Mouse (Mus musculus) inflammation-experienced regulatory T-cells, adult 6 months (primary cell): ENCODE measurements around the gene Llgl2. TPM values are rescaled to one million over a fixed set of nuclear protein-coding genes. Genes with fewer than 3 reads are reported as not detected.
"Not testable (repeated sequence)": the region's sequence is repeated elsewhere in the genome, so short reads cannot be mapped to it uniquely, and the experiment has no call there.

Source experiments
- ATAC-seq: one replicate; pipeline ENCODE4 v1.8.0; 2017
- polyA plus RNA-seq, 3 experiments: library from polyadenylated mRNA; unstranded; fragments of 100-300 nt; shearing (Covaris generic); gene quantifications; one replicate each; pipeline ENCODE4 v1.2.1; 2017

Llgl2 gene
- polyA plus RNA-seq, 3 experiments from 2014 or later = 7.0 to 9.7 (median 9.6) TPM

DNA sequence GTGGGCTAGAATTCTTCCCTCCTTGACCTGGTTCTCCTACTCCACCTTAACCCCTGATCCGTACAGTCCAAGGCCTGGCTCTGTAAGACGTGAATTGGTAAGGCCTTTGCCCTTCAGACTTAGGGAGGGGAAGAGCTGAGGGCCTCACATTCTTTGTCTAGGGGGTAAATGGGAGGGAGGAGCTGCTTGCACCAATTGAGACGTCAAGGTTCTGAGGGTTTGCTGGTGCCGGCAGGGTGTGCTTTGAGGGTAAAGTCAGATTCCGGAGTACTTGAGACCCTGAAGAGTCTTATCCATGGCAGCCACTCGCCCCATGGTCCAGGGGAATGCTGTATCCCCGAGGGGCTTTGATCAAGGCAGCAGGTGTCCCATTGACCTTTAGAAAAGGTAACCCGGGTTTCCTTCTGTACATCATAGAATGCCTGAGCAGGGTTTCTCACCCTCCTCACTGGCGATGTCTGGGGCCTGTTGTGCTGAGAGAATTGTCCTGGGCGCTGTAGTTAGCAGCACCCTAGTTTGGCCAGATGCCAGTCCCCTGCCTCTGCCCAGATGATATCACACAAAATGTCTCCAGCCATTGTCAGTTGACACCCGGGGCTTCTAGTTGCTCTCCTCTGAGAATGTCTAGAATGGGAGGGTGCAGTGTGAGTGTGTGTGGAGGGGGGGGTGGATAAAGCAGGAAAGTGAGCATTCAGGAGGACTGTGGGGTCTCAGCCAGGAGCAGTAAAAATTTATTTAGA is 13.0 kb downstream of the Llgl2 start:
- no peak for ATAC-seq

DNA sequence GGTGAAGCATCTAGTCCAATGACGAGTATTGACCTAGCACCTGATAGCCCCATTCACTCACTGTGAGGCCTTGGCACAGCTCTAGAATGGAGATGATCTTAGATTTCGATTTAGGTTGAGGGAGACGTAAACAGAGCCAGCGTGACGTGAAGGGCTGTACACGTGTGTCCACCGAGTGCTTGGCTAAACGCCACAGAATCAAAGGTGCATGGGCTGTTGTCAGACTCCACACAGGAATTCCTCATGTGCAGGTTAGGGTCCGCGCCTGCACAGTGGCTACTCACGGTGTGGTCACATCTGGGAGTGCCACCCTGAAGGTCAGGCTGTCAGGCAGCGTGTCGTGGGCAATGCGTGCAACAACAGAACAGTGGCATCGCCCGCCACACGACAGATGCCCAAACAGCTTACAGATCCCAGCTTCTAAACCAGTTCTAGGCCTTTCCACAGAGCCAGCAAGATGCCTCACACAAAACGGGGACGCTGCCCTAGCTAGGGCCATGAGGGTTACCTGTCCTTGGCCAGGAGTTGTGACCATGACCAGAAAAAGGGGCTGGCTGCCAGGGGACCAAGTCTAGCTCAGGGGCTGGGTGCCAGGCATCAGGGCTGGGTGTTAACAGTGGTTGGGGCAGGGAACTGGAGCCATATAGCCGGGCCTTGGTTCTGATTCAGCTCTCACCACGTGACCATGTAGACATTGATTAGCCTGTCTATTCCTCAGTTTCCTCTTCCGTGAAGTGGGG is 13.9 kb downstream of the Llgl2 start:
- no peak for ATAC-seq

DNA sequence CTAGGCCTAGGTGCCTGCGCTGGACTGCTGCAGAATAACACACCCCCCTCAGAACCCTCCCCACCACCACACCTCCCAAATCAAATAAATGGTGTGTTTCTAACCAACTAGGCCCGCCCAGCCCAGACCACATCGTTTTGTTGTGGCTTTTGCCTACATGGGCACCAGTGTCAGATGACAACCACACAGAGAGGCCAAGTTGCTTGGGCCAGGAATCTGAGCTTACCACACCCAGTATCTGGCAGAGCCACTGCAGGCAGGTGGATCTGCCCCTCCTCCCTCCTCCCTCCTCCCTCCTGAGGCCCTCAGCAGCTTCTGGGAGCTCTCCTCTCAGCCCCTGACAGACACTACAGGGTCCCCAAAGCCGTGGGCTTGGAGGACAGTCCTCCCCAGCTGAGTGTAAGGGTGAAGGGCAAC is 15.1 kb downstream of the Llgl2 start:
- no peak for ATAC-seq

DNA sequence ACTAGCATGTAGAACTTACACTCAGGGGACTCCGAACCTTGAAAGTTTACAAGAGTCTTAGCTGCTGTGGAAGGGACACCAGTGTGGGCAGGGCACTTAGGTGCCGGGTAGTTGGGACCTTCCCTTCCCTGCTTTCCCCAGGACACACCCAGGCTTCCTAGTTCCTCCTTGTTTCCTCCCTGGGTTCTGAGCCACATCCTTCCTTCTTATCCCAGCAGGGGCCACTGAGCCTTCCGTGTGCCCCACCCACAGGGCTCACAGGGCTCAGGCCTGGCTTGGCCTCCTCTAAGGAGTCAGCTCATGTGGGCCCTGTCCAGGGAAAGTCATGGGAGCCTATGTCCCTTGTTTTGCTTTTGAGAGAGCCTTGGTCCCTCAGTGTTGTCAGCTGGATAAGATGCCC is 15.9 kb downstream of the Llgl2 start:
- no peak for ATAC-seq

DNA sequence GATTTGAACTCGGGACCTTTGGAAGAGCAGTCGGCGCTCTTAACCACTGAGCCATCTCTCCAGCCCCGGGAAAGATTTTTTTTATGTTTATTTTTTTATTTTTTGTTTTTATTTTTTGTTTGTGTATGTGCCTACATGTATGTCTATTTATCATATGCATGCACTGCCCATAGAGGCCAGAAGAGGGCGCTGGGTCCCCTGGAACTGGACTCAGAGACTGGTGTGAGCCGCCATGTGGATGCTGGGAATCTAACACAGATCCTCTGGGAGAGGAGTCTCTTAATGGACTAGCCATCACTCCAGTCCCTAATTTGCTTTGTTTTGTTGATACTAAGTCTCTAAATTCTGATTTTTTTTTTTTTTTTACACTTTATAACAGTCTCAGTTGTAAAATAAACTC is 17.2 kb downstream of the Llgl2 start:
- ATAC-seq = no peak

DNA sequence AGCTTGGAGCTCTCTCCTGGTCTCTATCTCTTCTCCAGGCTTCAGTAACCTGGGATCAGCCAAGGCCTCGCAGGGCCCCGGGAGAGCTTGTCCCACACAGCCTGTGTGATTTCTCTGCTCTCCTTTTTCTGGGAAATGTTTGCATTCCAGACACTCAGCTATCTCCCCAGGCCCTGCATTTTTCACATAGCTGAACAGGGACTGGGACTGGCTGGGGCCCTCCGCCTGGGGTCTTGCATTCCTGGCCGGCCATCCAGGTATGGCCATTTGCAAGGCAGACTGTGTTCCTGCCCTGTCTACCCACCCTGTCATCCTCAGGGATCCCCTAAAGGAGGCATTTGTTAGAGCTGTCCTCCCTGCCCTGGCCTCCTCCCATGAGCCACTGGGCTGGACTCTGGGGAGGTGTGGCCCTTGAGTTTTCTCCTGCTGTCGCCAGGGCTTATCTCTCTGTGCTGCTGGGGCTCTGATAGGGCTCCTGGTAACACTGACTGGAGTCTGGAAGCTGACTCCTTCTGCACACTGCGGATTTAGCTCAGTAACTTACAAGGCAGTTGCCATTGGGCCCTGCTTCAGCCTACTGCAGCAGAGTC is 18.2 kb downstream of the Llgl2 start:
- no peak for ATAC-seq

DNA sequence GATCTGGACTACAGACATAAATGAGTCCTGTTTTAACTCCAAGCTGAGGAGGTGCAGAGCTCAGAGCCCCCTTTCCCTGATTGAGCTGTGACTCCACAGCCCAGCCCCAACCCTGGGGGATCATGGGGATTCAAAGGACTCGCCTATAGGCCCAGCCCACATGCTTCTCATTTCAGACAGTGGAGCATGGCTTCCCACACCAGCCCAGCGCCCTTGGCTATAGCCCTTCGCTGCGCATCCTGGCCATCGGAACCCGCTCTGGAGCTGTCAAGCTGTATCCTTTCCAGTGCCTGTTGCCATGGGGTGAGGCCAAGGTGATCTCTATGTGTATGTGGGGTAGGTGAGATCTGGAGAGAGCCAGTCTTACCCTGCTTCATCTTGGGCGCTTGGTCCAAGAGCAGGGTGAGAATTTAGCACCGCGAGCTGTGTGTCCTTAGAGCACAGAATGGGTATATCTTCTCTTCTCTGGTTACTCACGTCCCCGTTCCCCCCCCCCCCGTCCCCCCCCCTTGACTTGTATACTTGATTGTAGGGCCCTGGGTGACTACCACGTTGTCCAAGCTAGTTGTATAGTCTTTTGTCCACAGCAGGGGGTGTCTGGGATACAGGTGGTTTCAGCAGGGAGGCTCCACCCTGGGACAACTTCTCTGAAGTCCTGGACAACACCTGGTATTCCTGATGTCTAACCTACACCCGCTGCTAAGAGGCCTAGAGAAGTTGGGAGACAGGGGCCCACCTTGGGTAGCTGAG is 19.5 kb downstream of the Llgl2 start:
- ATAC-seq = no peak

DNA sequence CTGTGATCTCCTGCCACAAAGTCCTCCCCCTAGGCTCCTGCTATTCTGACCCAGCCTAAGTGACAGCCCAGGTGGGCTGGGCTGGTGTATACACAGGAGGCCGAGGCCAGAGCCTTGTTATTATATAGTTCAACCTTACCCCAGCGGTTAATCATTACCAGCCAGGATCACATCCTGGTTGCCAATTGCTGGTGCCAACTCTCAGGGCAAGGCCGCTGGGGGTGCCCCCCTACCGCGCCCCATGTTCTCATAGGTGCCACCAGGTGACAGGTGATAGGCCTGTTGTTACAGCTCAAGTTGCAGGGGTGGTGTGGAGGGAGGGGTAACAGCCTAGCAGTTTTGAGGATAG is 20.0 kb downstream of the Llgl2 start:
- no peak for ATAC-seq

DNA sequence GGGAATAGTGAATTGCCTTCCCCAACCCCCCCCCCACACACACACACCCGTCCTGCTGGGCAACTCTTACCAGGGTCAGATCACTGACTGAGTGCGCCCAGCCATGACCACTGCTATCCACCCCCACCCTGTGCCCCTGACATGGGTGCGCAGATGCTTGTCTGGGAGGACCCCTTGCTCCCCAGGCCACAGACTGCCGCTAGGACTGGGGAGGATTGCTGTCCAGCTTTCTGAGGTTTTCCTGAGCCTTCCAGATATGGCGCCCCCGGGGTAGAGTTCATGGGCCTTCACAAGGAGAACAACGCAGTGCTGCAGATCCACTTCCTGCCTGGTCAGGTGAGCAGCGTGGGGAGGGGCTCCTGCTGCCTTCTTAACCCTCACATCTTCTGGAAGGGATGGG is 20.4 kb downstream of the Llgl2 start:
- ATAC-seq = no peak

DNA sequence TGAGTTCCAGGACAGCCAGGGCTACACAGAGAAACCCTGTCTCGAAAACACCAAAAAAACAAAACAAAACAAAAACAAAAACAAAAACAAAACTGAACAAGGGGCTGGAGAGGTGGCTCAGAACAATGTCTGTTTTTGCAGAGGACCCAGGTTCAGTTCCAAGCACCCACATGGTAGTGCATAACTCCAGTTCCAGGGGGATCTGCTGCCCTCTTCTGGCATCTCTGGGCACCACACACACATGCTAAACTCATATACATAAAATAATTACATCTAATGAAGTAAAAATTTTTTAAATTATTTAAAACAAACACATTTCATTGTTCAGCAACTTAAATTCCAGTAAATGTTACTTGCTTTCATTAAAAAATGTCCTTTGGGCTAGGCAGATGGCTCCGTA is 22.0 kb downstream of the Llgl2 start:
- ATAC-seq = no peak

DNA sequence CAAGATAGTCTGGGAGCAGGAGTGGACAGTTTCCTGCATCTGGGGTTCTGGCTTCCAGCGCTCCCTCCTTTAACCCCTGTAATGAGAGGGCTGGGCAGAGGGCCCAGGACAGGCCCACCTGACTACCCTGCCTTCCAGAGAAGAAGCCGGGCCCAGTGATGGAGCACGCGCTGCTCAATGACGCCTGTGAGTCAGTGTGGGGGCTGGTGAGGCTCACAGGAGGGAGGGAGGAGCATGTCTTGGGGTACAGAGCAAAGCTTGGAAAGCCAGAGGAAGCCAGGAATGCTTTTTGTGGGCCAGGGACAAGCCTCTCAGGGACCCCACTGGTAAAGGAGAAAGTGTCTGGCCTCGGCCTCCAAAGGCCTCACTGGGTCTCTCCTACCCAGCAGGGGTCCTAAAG is 30.8 kb downstream of the Llgl2 start:
- no peak for ATAC-seq

DNA sequence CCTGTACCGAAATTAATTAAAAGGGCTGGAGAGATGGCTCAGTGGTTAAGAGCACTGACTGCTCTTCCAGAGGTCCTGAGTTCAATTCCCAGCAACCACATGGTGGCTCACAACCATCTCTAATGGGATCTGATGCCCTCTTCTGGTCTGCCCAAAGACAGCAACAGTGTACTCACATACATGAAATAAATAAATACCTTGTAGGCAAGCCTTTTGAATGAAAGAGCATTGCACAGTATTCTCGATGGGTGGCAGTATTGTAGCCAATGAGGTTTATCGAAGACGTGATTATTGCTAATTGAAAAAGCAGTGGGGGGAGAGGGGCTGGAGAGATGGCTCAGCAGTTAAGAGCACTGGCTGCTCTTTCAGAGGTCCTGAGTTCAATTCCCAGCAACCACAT is 33.3 kb downstream of the Llgl2 start:
- not testable (repeated sequence) for ATAC-seq

DNA sequence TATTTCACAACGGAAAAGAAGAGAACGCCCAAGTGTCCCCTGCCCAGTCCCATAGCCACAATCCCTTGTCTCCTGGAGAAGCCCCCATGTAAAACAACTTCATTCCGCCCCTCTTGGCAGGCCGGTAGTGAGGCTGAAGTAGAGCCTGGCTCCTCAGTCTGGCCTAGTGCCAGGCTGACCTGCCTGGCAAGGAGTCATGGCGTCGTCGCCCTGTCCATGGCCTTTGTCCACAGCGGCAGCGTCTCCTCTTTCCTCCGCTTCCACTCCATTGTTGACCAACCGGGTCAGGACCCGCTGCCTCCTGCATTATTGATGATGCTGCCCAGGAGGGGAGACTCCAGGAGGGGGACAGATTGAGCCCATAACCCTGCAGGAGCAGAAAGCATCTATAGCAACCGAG is 34.1 kb downstream of the Llgl2 start:
- no peak for ATAC-seq

DNA sequence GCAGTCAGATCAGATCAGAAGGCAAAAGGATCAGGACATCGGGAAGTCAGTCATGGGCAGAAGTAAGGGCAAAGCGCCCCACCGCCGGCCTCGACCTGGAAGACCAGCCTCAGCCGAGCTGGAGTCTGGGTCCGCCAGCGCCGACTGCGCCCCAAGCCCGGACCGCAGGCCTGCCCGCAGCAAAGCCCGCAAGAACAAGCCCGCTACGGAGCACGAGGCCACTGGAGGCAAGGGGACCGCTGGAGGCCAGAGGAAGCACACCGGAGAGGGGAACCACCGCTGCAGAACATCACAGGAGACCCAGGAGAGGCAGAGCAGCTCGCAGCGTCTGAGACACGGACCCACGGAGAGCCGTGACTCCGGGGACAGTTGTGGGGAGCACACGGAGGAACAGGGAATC is 34.5 kb downstream of the Llgl2 start, which contains the start of gene Myo15b:
Myo15b (plus strand) TSS at position 53 of the 400 bp plus-strand sequence.
- ATAC-seq = no peak

DNA sequence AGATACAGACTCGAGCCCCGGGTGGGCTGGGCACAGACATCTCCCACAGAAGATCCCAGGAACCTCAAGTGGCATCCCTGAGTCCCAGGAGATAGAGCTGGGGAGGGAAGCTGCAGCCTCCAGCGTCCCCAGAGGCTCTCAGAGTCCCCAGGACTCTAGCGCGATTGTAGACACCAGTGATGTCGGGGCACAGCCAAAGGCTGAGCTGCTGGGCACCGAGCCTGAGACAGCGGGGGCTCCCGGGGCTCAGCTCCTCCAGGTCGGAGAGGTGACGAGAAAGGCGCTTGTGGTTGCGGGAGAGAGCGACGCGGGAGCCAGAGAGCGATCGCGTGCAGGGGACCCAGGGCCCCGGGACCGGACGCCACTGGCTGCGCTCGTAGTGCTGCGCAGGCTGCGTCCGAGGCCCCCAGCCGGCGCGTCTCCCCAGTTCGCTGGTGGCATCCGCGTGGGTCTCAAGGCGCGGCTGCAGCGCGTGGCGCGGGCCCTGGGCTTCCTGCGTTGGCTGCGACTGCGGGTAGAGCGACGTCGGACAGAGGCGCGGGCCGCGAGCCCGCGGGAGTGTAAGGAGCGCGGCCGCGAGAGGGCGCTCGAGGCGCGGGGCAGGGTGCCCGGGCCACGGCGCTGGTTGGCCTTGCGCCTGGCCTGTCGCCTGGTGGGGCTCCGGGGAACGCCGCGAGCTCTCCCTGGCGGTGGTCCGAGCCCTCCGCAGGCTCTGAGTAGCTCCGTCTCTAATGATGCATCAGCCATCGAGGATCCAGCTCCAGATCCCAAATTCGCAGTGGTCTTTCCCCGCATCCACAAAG is 35.5 kb downstream of the Llgl2 start:
- ATAC-seq = peak; percentile 76

DNA sequence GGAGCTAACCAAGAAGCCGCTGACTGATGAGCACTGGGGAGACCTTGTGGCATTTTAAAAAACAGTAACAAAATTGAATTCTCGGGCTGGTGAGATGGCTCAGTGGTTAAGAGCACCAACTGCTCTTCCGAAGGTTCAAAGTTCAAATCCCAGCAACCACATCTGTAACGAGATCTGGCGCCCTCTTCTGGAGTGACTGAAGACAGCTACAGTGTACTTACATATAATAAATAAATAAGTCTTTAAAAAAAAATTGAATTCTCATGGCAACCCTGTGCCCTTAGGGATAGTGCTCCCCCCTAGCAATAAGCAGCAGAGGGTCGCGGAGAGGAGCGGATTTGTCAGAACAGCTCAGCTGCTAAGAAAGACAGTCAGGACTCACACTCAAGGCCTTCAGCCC is 40.0 kb downstream of the Llgl2 start:
- ATAC-seq = no peak

DNA sequence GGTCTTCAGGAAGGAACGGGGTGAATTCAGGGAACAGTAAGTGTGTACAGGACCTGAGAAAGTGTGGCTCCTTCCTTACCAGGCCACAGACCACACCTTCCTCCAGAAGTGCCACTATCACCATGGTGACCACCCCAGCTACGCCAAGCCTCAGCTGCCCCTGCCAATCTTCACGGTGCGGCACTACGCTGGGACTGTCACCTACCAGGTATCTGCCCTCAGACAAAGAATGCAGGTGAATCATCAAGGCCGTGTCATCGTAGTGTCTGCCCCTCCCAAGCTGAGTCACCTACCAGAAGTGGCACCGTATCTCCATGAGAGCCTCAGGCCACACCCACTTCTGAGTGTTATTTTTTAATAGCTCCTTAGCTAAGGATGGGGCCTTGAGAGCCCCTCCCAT is 45.5 kb downstream of the Llgl2 start:
- no peak for ATAC-seq

DNA sequence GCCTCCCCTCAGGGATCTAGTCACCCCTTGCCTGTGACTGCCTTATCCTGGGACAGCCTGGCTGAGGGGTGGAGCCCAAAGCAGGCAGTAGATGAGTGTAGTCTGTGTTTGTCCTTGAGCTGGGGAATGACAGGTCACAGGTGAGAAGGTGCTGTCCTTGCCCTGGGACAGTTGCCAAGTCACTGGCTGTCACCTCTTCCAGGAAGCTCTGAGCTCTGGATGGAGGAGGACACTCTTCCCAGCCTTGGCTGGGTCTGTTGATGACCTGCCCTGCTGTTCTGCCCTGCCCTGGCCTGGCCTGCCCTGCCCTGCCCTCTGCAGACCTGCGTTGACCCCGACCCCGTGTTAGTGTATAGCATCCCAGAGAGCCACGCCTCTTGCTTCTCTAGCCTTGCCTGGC is 48.6 kb downstream of the Llgl2 start:
- ATAC-seq = no peak

DNA sequence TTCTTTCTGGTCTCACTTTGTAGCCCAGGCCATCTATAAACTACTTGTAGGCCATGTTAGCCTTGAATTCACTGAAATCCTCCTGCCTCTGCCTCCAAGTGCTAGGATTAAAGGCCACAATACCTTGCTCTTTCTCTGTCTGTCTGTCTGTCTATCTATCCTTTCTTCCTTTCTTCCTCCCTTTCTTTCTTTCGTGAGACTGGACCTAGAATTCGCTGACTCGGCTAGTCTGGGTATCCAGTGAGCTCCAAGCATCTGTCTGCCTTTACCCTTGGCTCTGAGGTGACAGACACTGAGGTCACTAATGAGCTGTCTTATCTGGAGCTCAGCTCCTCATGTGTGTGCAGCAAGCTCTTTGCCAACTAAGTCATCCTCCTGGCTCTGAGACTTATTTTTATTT is 52.1 kb downstream of the Llgl2 start:
- no peak for ATAC-seq

DNA sequence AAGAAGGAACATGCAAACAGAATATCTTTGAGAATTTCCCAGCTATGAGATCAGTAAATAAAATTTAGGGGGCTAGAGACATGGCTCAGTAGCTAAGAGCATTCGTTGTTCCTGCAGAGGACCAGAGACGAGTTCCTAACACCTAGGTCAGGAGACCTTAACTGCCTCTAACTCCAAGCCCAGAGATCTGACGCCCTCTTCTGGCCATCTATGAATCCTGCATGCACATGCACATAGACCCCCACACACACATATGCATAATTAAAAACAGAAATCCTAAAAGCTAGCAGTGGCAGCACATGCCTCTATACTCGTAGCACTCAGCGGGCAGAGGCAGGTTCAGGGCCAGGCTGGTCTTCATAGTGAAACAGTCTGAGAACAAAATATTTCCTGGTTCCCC is 52.6 kb downstream of the Llgl2 start:
- no peak for ATAC-seq

DNA sequence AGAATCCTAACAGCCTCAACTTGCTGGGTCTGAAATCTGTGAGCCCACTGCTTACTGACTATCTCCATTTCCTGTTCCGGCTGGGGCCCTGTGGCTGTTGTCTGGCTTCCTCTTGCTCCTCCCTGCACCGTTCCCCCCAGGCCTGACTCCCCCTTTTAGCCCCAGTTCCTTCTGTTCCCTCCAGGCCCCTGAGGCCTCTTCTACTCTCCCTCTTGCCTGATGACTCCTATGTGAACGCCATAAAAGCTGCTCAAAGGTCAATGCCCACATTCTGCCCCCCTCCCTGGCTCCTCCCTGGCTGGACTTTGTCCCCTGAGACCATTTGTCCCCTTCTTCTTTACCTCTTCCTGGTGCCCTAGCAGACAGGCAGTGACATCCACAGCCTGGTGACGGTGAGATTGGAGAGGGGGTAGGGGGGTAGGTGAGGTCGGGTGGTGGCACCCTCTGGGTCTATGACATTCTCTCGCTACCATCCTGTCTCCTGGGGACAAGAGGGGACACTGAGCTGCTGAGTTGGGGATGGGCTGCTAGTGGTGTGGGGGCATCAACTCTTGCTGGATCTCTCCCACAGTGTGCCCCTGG is 53.4 kb downstream of the Llgl2 start:
- no peak for ATAC-seq

DNA sequence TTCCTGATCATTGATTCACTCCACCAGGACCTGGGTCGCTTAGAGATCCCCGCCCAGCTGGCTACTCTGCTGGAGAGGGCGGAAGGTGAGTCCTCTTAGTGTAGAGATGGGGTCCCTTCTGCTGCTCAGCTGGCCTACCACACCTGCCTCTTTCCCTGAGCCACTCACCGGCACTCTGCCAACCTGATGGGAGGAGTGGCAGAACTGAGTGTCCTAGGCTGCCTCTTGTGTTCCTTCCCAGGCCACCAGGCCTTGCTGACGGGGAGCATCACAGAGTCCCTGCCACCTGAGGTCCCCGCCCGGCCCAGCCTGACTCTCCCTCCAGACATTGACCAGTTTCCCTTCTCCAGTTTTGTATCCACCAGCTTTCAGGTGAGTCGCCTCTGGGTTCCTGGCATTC is 54.2 kb downstream of the Llgl2 start:
- no peak for ATAC-seq
